Mouse (Mus musculus) T-helper 17 cell (primary cell): ENCODE results near the gene Fat4.

Experiments
- in situ Hi-C, 2 experiments: fragments of 300-600 bp; cut with MboI, MseI; formaldehyde crosslinking; loops; 1 replicate in 1 of 2; 2 replicates in 1 of 2; pipeline ENCODE4 v1.15.1; 2025; ENCODE audit warnings: high pct_unique_total_duplicates in 2 of 2

Fat4 gene

GRCm38 (mm10) chr3:38956012-38956648 is 69.4 kb downstream of the Fat4 start:
- in situ Hi-C loops, result no loop called here

- in situ Hi-C loops, result no loop called here
These were observed 70.4 kb downstream of the Fat4 start for GRCm38 (mm10) chr3:38957186-38957585.

- in situ Hi-C loops, result no loop called here
These were observed 75.6 kb downstream of the Fat4 start for GRCm38 (mm10) chr3:38962328-38962727.

GRCm38 (mm10) chr3:38967480-38967879 is 80.7 kb downstream of the Fat4 start:
- in situ Hi-C loops, result no loop called here

- in situ Hi-C loops, result no loop called here
These were observed 99.6 kb downstream of the Fat4 start for GRCm38 (mm10) chr3:38986379-38986778.

- in situ Hi-C loops, result no loop called here
These were observed 102.4 kb downstream of the Fat4 start for GRCm38 (mm10) chr3:38989181-38989580.

- in situ Hi-C loops, result no loop called here
These were observed 113.3 kb downstream of the Fat4 start for GRCm38 (mm10) chr3:39000011-39000410.

GRCm38 (mm10) chr3:39010544-39010943 is 123.8 kb downstream of the Fat4 start:
- in situ Hi-C loops, result no loop called here

- in situ Hi-C loops, result no loop called here
These were observed 130.9 kb downstream of the Fat4 start for GRCm38 (mm10) chr3:39017633-39018032.

- in situ Hi-C loops, result no loop called here
These were observed 149.4 kb downstream of the Fat4 start for GRCm38 (mm10) chr3:39036113-39036512.

GRCm38 (mm10) chr3:39046425-39046824 is 159.7 kb downstream of the Fat4 start:
- in situ Hi-C loops, result no loop called here

GRCm38 (mm10) chr3:39047621-39048303 is 161.0 kb downstream of the Fat4 start:
- in situ Hi-C loops, result no loop called here

GRCm38 (mm10) chr3:39048304-39048667 is 161.5 kb downstream of the Fat4 start:
- in situ Hi-C loops, result no loop called here

GRCm38 (mm10) chr3:39050130-39050529 is 163.4 kb downstream of the Fat4 start:
- in situ Hi-C loops, result no loop called here

- in situ Hi-C loops, result no loop called here
These were observed 166.3 kb downstream of the Fat4 start for GRCm38 (mm10) chr3:39053072-39053471.
